Mouse (Mus musculus): ENCODE measurements around the gene Xylt1. TPM values are rescaled to one million over a fixed set of nuclear protein-coding genes. Genes with fewer than 3 reads are reported as not detected.

Gene Xylt1
- polyA plus RNA-seq, 1 experiment: 8.3 TPM

DNA sequence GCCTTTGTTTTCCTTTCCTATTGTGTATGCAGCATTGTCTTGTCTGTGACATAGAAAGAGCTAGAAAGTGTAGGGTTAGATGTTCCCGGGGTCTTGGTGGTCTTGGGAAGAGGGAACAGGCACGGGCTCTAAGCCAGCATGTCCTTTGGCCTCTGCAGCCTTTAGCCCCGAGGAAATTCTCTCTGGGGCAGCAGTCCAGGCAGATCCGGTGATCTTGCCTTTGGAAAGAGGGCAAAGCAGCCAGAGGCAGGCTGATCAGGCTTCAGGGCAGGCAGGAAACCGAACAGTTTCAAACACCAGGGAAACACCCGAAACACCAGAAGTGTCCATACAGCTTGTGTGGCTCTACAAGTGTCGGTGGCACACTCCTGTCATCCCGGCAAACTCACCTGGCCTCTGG is 162.3 kb downstream of the Xylt1 start:
- Histone ChIP-seq H3K27me3 (ENCODE audit: control insufficient read depth, insufficient read depth, low read length) (no peaks in the 10 kb centered on the region), H3K4me3 (replicated peaks; ENCODE audit: insufficient read depth, low read depth, low read length) (no peak overlapping the region), H3K27ac (ENCODE audit: insufficient read depth, low read length) (no peak overlapping the region), H3K4me1 (ENCODE audit: control insufficient read depth, insufficient read depth, low read length) (no peaks in the 10 kb centered on the region; the same call in 1 of the 2 replicates)
- TF ChIP-seq CTCF (IDR thresholded peaks at IDR 0.05; ENCODE audit: borderline replicate concordance, insufficient read depth, low read depth, low read length) (no peak), POLR2A (IDR thresholded peaks at IDR 0.05; ENCODE audit: borderline replicate concordance, insufficient read depth, low read length) (no peak)
- WGBS: 45% methylated on average over 8 of the region's 8 CpGs
- DNase-seq: no peak

GRCm38 (mm10) chr7:117544126-117544525 is 163.3 kb downstream of the Xylt1 start:
- Histone ChIP-seq H3K27ac (ENCODE audit: insufficient read depth, low read length) (no peak overlapping the region), H3K4me1 (ENCODE audit: control insufficient read depth, insufficient read depth, low read length) (no peaks in the 10 kb centered on the region; the same call in 1 of the 2 replicates), H3K4me3 (replicated peaks; ENCODE audit: insufficient read depth, low read depth, low read length) (no peak overlapping the region), H3K27me3 (ENCODE audit: control insufficient read depth, insufficient read depth, low read length) (no peaks in the 10 kb centered on the region)
- no peak for DNase-seq
- TF ChIP-seq POLR2A (IDR thresholded peaks at IDR 0.05; ENCODE audit: borderline replicate concordance, insufficient read depth, low read length) (no peak), CTCF (IDR thresholded peaks at IDR 0.05; ENCODE audit: borderline replicate concordance, insufficient read depth, low read depth, low read length) (no peak)
- 69% methylated on average over 2 of the region's 2 CpGs for WGBS

DNA sequence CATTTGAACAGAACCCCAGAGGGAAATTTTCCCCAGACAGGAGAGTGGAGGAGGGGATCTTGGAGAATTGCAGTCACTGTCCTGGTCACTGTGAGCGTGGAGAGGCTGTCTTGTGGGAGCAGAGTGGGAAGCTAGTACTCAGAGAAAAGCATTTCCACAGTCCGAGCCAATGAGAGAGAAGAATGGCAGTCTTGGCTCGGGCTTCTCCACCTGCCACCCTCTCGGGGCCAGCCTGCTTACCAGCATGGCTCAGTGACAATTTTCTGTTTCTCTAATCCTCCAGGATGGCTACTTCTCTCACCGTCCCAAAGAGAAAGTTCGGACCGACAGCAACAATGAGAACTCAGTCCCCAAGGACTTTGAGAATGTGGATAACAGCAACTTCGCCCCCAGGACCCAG is 167.5 kb downstream of the Xylt1 start:
- 11% methylated on average over 8 of the region's 8 CpGs for WGBS
- Histone ChIP-seq H3K4me1 (ENCODE audit: control insufficient read depth, insufficient read depth, low read length) (no peaks in the 10 kb centered on the region; the same call in 1 of the 2 replicates), H3K27ac (ENCODE audit: insufficient read depth, low read length) (no peak overlapping the region)

GRCm38 (mm10) chr7:117550916-117551549 is 170.3 kb downstream of the Xylt1 start:
- 41% methylated on average over 16 of the region's 16 CpGs for WGBS

More for the DNA sequence above, 167.5 kb downstream of the Xylt1 start:
- DNase-seq: no peak
- no peak for TF ChIP-seq CTCF (IDR thresholded peaks at IDR 0.05; ENCODE audit: borderline replicate concordance, insufficient read depth, low read depth, low read length)
- no peak for TF ChIP-seq POLR2A (IDR thresholded peaks at IDR 0.05; ENCODE audit: borderline replicate concordance, insufficient read depth, low read length)
- Histone ChIP-seq H3K4me3 (replicated peaks; ENCODE audit: insufficient read depth, low read depth, low read length) (no peak overlapping the region), H3K27me3 (ENCODE audit: control insufficient read depth, insufficient read depth, low read length) (no peaks in the 10 kb centered on the region)

DNA sequence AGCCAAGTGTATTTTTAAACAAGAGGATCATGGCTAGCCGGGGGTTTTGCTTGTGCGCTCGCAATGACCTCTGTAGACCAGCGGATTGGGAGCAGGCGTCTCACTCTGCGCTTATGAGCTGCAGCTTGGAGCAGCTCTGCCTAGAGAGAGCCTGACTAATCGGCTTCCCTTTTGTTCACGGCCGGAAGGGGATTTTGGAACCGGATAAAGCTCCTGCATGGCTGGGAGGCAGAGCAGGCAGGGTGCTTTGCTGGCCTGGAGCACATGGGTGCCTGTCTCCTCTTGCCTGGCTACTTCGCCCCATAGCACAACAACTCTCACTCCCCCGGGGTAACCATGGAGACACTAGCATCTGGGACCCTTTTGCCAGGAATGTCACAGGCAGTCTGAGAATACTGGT is 172.4 kb downstream of the Xylt1 start:
- H3K27ac ChIP-seq (ENCODE audit: insufficient read depth, low read length): no peak overlapping the region
- 32% methylated on average over 12 of the region's 12 CpGs for WGBS
- no peak overlapping the region for H3K4me3 ChIP-seq (replicated peaks; ENCODE audit: insufficient read depth, low read depth, low read length)
- no peak for TF ChIP-seq CTCF (IDR thresholded peaks at IDR 0.05; ENCODE audit: borderline replicate concordance, insufficient read depth, low read depth, low read length)
- DNase-seq: no peak
- H3K4me1 ChIP-seq (ENCODE audit: control insufficient read depth, insufficient read depth, low read length): no peaks in the 10 kb centered on the region; the same call in 1 of the 2 replicates
- no peaks in the 10 kb centered on the region for H3K27me3 ChIP-seq (ENCODE audit: control insufficient read depth, insufficient read depth, low read length)

More at GRCm38 (mm10) chr7:117550916-117551549, 170.3 kb downstream of the Xylt1 start:
- TF ChIP-seq CTCF (IDR thresholded peaks at IDR 0.05; ENCODE audit: borderline replicate concordance, insufficient read depth, low read depth, low read length): no peak
- no peak for TF ChIP-seq POLR2A (IDR thresholded peaks at IDR 0.05; ENCODE audit: borderline replicate concordance, insufficient read depth, low read length)
- Histone ChIP-seq H3K4me1 (ENCODE audit: control insufficient read depth, insufficient read depth, low read length) (no peaks in the 10 kb centered on the region; the same call in 1 of the 2 replicates), H3K4me3 (replicated peaks; ENCODE audit: insufficient read depth, low read depth, low read length) (no peak overlapping the region), H3K27ac (ENCODE audit: insufficient read depth, low read length) (no peak overlapping the region), H3K27me3 (ENCODE audit: control insufficient read depth, insufficient read depth, low read length) (no peaks in the 10 kb centered on the region)
- no peak for DNase-seq

DNA sequence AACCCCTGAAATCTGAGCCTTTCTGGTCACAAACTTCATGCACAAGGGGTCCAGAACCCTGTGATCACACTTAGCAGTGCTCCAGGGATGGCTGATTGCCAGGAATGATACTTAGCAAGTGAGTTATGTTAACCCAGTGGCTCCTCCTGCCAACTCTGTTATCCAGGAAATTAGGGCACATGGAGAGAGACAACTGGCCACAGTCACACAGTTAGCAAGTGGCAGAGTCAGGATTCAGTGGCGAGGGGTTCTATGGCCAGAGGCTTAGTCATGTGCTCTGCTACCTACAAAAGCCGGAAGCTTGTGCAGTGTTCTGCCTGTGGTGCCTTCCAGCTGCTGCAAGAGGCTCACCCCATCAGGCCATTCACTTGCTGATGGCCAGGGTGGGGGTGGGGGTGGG is 175.0 kb downstream of the Xylt1 start:
- WGBS: 19% methylated on average over 2 of the region's 2 CpGs
- no peak overlapping the region for H3K27ac ChIP-seq (ENCODE audit: insufficient read depth, low read length)

GRCm38 (mm10) chr7:117558166-117558565 is 177.4 kb downstream of the Xylt1 start:
- H3K4me3 ChIP-seq (replicated peaks; ENCODE audit: insufficient read depth, low read depth, low read length): no peak overlapping the region
- no peak overlapping the region for H3K27ac ChIP-seq (ENCODE audit: insufficient read depth, low read length)
- no peaks in the 10 kb centered on the region for H3K4me1 ChIP-seq (ENCODE audit: control insufficient read depth, insufficient read depth, low read length)
- H3K27me3 ChIP-seq (ENCODE audit: control insufficient read depth, insufficient read depth, low read length): no peaks in the 10 kb centered on the region
- WGBS: 87% methylated on average over 2 of the region's 2 CpGs
- no peak for DNase-seq
- TF ChIP-seq CTCF (IDR thresholded peaks at IDR 0.05; ENCODE audit: borderline replicate concordance, insufficient read depth, low read depth, low read length) (no peak), POLR2A (IDR thresholded peaks at IDR 0.05; ENCODE audit: borderline replicate concordance, insufficient read depth, low read length) (no peak)

More for the DNA sequence above, 175.0 kb downstream of the Xylt1 start:
- H3K27me3 ChIP-seq (ENCODE audit: control insufficient read depth, insufficient read depth, low read length): no peaks in the 10 kb centered on the region
- H3K4me3 ChIP-seq (replicated peaks; ENCODE audit: insufficient read depth, low read depth, low read length): no peak overlapping the region
- no peak for DNase-seq
- TF ChIP-seq CTCF (IDR thresholded peaks at IDR 0.05; ENCODE audit: borderline replicate concordance, insufficient read depth, low read depth, low read length) (no peak), POLR2A (IDR thresholded peaks at IDR 0.05; ENCODE audit: borderline replicate concordance, insufficient read depth, low read length) (no peak)
- no peaks in the 10 kb centered on the region; the same call in 1 of the 2 replicates for H3K4me1 ChIP-seq (ENCODE audit: control insufficient read depth, insufficient read depth, low read length)

DNA sequence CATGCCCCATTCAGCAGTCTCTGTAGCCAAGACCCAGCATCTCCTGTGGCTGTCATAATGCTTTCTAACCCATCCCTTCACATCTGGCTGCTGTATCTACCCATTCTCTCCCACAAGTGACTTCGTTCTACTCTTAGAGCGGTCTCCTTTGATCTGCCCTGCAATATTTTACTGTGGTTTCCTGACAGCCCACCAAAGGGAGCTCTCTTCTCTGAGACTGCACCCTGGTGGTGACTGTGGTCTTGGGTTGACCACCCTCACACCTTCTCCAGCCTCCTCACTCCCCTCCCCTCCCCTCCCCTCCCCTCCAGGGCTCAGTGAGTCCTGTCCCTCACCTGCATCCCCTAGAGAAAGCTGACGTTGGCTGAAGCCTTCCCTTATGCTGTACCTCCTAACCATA is 178.3 kb downstream of the Xylt1 start:
- TF ChIP-seq CTCF (IDR thresholded peaks at IDR 0.05; ENCODE audit: borderline replicate concordance, insufficient read depth, low read depth, low read length): no peak
- Histone ChIP-seq H3K4me3 (replicated peaks; ENCODE audit: insufficient read depth, low read depth, low read length) (no peak overlapping the region), H3K4me1 (ENCODE audit: control insufficient read depth, insufficient read depth, low read length) (no peaks in the 10 kb centered on the region), H3K27ac (ENCODE audit: insufficient read depth, low read length) (no peak overlapping the region), H3K27me3 (ENCODE audit: control insufficient read depth, insufficient read depth, low read length) (no peaks in the 10 kb centered on the region)
- WGBS: 84% methylated on average over 3 of the region's 3 CpGs
- no peak for DNase-seq
